Mouse (Mus musculus): ENCODE results near the gene Prx.

The Prx gene

GRCm38 (mm10) chr7:27520599-27520998 is 21.5 kb downstream of the Prx start:
- DNase-seq (ENCODE audit: low read depth, low spot score): no peak

- no peak for DNase-seq (ENCODE audit: low read depth, low spot score)
These were observed 23.8 kb downstream of the Prx start, which contains the start of gene Hipk4 for GRCm38 (mm10) chr7:27522967-27523366. TSS of gene Hipk4 (plus strand) at chr7:27523267.

GRCm38 (mm10) chr7:27523805-27524204 is 24.7 kb downstream of the Prx start:
- no peak for DNase-seq (ENCODE audit: low read depth, low spot score)

- peak; percentile 89 for DNase-seq (ENCODE audit: low read depth, low spot score)
These were observed 27.1 kb downstream of the Prx start for GRCm38 (mm10) chr7:27526039-27526827.

- no peak for DNase-seq (ENCODE audit: low read depth, low spot score)
These were observed 29.9 kb downstream of the Prx start for GRCm38 (mm10) chr7:27529070-27529469.

- no peak for DNase-seq (ENCODE audit: low read depth, low spot score)
These were observed 31.8 kb downstream of the Prx start for GRCm38 (mm10) chr7:27530937-27531336.

- no peak for DNase-seq (ENCODE audit: low read depth, low spot score)
These were observed 32.6 kb downstream of the Prx start for GRCm38 (mm10) chr7:27531707-27532106.

GRCm38 (mm10) chr7:27532480-27533050 is 33.4 kb downstream of the Prx start:
- DNase-seq (ENCODE audit: low read depth, low spot score): no peak

GRCm38 (mm10) chr7:27535386-27535785 is 36.3 kb downstream of the Prx start:
- DNase-seq (ENCODE audit: low read depth, low spot score): no peak

- no peak for DNase-seq (ENCODE audit: low read depth, low spot score)
These were observed 37.5 kb downstream of the Prx start for GRCm38 (mm10) chr7:27536618-27537017.

- DNase-seq (ENCODE audit: low read depth, low spot score): no peak
These were observed 38.9 kb downstream of the Prx start for GRCm38 (mm10) chr7:27537998-27538397.

GRCm38 (mm10) chr7:27538797-27539196 is 39.7 kb downstream of the Prx start:
- no peak for DNase-seq (ENCODE audit: low read depth, low spot score)

GRCm38 (mm10) chr7:27540521-27540920 is 41.4 kb downstream of the Prx start:
- DNase-seq (ENCODE audit: low read depth, low spot score): no peak

GRCm38 (mm10) chr7:27540935-27541334 is 41.8 kb downstream of the Prx start:
- DNase-seq (ENCODE audit: low read depth, low spot score): no peak

GRCm38 (mm10) chr7:27541431-27541830 is 42.3 kb downstream of the Prx start:
- peak; percentile 94 for DNase-seq (ENCODE audit: low read depth, low spot score)

- DNase-seq (ENCODE audit: low read depth, low spot score): peak; percentile 39
These were observed 42.8 kb downstream of the Prx start for GRCm38 (mm10) chr7:27541922-27542321.

GRCm38 (mm10) chr7:27542392-27543033 is 43.4 kb downstream of the Prx start:
- DNase-seq (ENCODE audit: low read depth, low spot score): peak; percentile 89

- no peak for DNase-seq (ENCODE audit: low read depth, low spot score)
These were observed 43.9 kb downstream of the Prx start for GRCm38 (mm10) chr7:27543065-27543464.

- DNase-seq (ENCODE audit: low read depth, low spot score): no peak
These were observed 44.7 kb downstream of the Prx start for GRCm38 (mm10) chr7:27543851-27544250.

- DNase-seq (ENCODE audit: low read depth, low spot score): peak; percentile 93
These were observed 45.7 kb downstream of the Prx start for GRCm38 (mm10) chr7:27544675-27545370.

- no peak for DNase-seq (ENCODE audit: low read depth, low spot score)
These were observed 50.5 kb downstream of the Prx start for GRCm38 (mm10) chr7:27549597-27549996.

GRCm38 (mm10) chr7:27552070-27552469 is 52.9 kb downstream of the Prx start:
- DNase-seq (ENCODE audit: low read depth, low spot score): no peak

Data from CD4-positive, CD25-positive, alpha-beta regulatory T cell, adult 2 months (primary cell).